Mouse (Mus musculus) erythroblast, embryonic 14.5 days (primary cell): Measurements from ENCODE around the gene Lrfn3. TPM values are rescaled to one million over a fixed set of nuclear protein-coding genes. Genes with fewer than 3 reads are reported as not detected.

ENCODE experiments used
- H3K27me3 ChIP-seq: 2 replicates; pipeline ENCODE4 v1.6.1; 2012; ENCODE audit warnings: inconsistent platforms; ENCODE audit not compliant: control insufficient read depth
- H3K36me3 ChIP-seq: 2 replicates; pipeline ENCODE4 v1.6.1; 2012; ENCODE audit warnings: mild to moderate bottlenecking, inconsistent platforms; ENCODE audit not compliant: control insufficient read depth
- H3K4me1 ChIP-seq: 2 replicates; pipeline ENCODE4 v1.6.1; 2012; ENCODE audit warnings: inconsistent platforms; ENCODE audit not compliant: control insufficient read depth
- H3K4me3 ChIP-seq: replicated peaks from 2 replicates; pipeline ENCODE3; 2012; ENCODE audit warnings: moderate library complexity, mild to moderate bottlenecking, inconsistent platforms
- H3K9me3 ChIP-seq: 2 replicates; pipeline ENCODE4 v1.6.1; 2012; ENCODE audit warnings: low read length, inconsistent platforms, mixed read lengths; ENCODE audit not compliant: control insufficient read depth
- GATA1 ChIP-seq: IDR thresholded peaks from 2 replicates; pipeline ENCODE4 v1.6.1; 2012; ENCODE audit warnings: low read length, inconsistent platforms, mixed read lengths
- TAL1 ChIP-seq: IDR thresholded peaks from 3 replicates; pipeline ENCODE4 v1.6.1; 2012; ENCODE audit warnings: low read length, inconsistent platforms, mixed read lengths
- polyA plus RNA-seq: library from polyadenylated mRNA; stranded (reverse); fragments of >175 nt; gene quantifications from 2 replicates; pipeline ENCODE4 v1.2.3, GENCODE M21; 2012

Lrfn3 gene
- polyA plus RNA-seq, 1 experiment, result 0.05 TPM

GRCm38 (mm10) chr7:30384106-30384505, 21.5 kb upstream of the Lrfn3 start:
- Histone ChIP-seq H3K27me3 (no peaks in the 10 kb centered on the region), H3K9me3 (no peaks in the 10 kb centered on the region), H3K4me1 (no peaks in the 10 kb centered on the region), H3K4me3 (no peak overlapping the region), H3K36me3 (no peaks in the 10 kb centered on the region)
- TF ChIP-seq TAL1 (no peak), GATA1 (no peak)

- Histone ChIP-seq H3K9me3 (no peaks in the 10 kb centered on the region), H3K36me3 (no peaks in the 10 kb centered on the region), H3K4me1 (no peaks in the 10 kb centered on the region), H3K4me3 (no peak overlapping the region), H3K27me3 (no peaks in the 10 kb centered on the region)
- TF ChIP-seq TAL1 (no peak), GATA1 (no peak)
These were observed 17.5 kb upstream of the Lrfn3 start for GRCm38 (mm10) chr7:30380061-30380460.

GRCm38 (mm10) chr7:30373501-30373962, 11.0 kb upstream of the Lrfn3 start:
- TF ChIP-seq TAL1, result no peak
- TF ChIP-seq GATA1, result peak; percentile 65
- Histone ChIP-seq H3K36me3 (no peaks in the 10 kb centered on the region), H3K27me3 (no peaks in the 10 kb centered on the region), H3K9me3 (no peaks in the 10 kb centered on the region), H3K4me1 (peaks cover 7% of the 10 kb centered on the region), H3K4me3 (peak overlapping the region; percentile 62)

GRCm38 (mm10) chr7:30367466-30367865, 4.9 kb upstream of the Lrfn3 start:
- TF ChIP-seq TAL1, result no peak
- no peak for TF ChIP-seq GATA1
- no peaks in the 10 kb centered on the region for H3K4me1 ChIP-seq
- H3K36me3 ChIP-seq, result no peaks in the 10 kb centered on the region
- peaks cover 19% of the 10 kb centered on the region for H3K27me3 ChIP-seq
- H3K9me3 ChIP-seq, result no peaks in the 10 kb centered on the region
- no peak overlapping the region for H3K4me3 ChIP-seq

- H3K4me3 ChIP-seq, result no peak overlapping the region
- no peak for TF ChIP-seq TAL1
- H3K36me3 ChIP-seq, result no peaks in the 10 kb centered on the region; the same call in 1 of the 2 replicates
- H3K27me3 ChIP-seq, result peaks cover 30% of the 10 kb centered on the region
- H3K4me1 ChIP-seq, result no peaks in the 10 kb centered on the region
- no peaks in the 10 kb centered on the region for H3K9me3 ChIP-seq
These were observed 769 bp upstream of the Lrfn3 start for GRCm38 (mm10) chr7:30363344-30363738.

GRCm38 (mm10) chr7:30360028-30360427, 2.5 kb downstream of the Lrfn3 start:
- no peak overlapping the region for H3K4me3 ChIP-seq

GRCm38 (mm10) chr7:30359276-30359865, 3.2 kb downstream of the Lrfn3 start:
- Histone ChIP-seq H3K9me3 (no peaks in the 10 kb centered on the region), H3K4me1 (no peaks in the 10 kb centered on the region), H3K4me3 (peak overlapping the region; percentile 14), H3K27me3 (peaks cover 26% of the 10 kb centered on the region), H3K36me3 (no peaks in the 10 kb centered on the region; the same call in 1 of the 2 replicates)
- TF ChIP-seq GATA1 (no peak), TAL1 (no peak)

More at GRCm38 (mm10) chr7:30360028-30360427, 2.5 kb downstream of the Lrfn3 start:
- H3K9me3 ChIP-seq, result no peaks in the 10 kb centered on the region
- no peaks in the 10 kb centered on the region; the same call in 1 of the 2 replicates for H3K36me3 ChIP-seq
- H3K4me1 ChIP-seq, result no peaks in the 10 kb centered on the region
- H3K27me3 ChIP-seq, result peaks cover 30% of the 10 kb centered on the region
- TF ChIP-seq TAL1 (no peak), GATA1 (no peak)

- Histone ChIP-seq H3K36me3 (no peaks in the 10 kb centered on the region; the same call in 1 of the 2 replicates), H3K27me3 (peaks cover 18% of the 10 kb centered on the region), H3K4me3 (no peak overlapping the region), H3K4me1 (no peaks in the 10 kb centered on the region), H3K9me3 (no peaks in the 10 kb centered on the region)
- TF ChIP-seq TAL1 (no peak), GATA1 (no peak)
These were observed 4.0 kb downstream of the Lrfn3 start for GRCm38 (mm10) chr7:30358378-30359186.

- no peaks in the 10 kb centered on the region for H3K27me3 ChIP-seq
- TF ChIP-seq TAL1 (no peak), GATA1 (no peak)
- no peaks in the 10 kb centered on the region for H3K4me1 ChIP-seq
These were observed 8.5 kb downstream of the Lrfn3 start for GRCm38 (mm10) chr7:30354059-30354458.

More at GRCm38 (mm10) chr7:30354059-30354458, 8.5 kb downstream of the Lrfn3 start:
- no peaks in the 10 kb centered on the region; the same call in 1 of the 2 replicates for H3K36me3 ChIP-seq
- H3K9me3 ChIP-seq, result no peaks in the 10 kb centered on the region
- H3K4me3 ChIP-seq, result no peak overlapping the region
